Mouse (Mus musculus) myocyte (in vitro differentiated cells): Measurements from ENCODE around the gene Wdr63. TPM values are rescaled to one million over a fixed set of nuclear protein-coding genes. Genes with fewer than 3 reads are reported as not detected.
A peak's percentile ranks its signal among the peaks of the same experiment; 100 is the strongest.

ENCODE experiments used
- H3K27me3 ChIP-seq: one replicate; pipeline ENCODE4 v1.6.1; 2011; ENCODE audit not compliant: control insufficient read depth, insufficient read depth, insufficient read length
- H3K36me3 ChIP-seq: one replicate; pipeline ENCODE4 v1.6.1; 2011; ENCODE audit not compliant: control insufficient read depth, insufficient read depth
- H3K4me2 ChIP-seq: one replicate; pipeline ENCODE4 v1.6.1; 2011; ENCODE audit warnings: low read depth, control low read depth
- H3K4me3 ChIP-seq: one replicate; pipeline ENCODE4 v1.5.1; 2011; ENCODE audit warnings: mild to moderate bottlenecking, control low read depth, moderate library complexity
- H3K79me2 ChIP-seq: one replicate; pipeline ENCODE4 v1.6.1; 2011; ENCODE audit not compliant: control insufficient read depth, insufficient read depth
- H3ac ChIP-seq: one replicate; pipeline ENCODE4 v1.6.1; 2011; ENCODE audit not compliant: control insufficient read depth, insufficient read length
- CEBPB ChIP-seq: IDR thresholded peaks from 2 replicates; pipeline ENCODE4 v1.6.1; 2011; ENCODE audit warnings: mild to moderate bottlenecking, moderate library complexity; ENCODE audit not compliant: poor library complexity, insufficient read depth, severe bottlenecking
- E2F4 ChIP-seq: IDR thresholded peaks from one replicate; pipeline ENCODE4 v1.6.1; 2011; ENCODE audit warnings: mild to moderate bottlenecking, control low read depth, moderate library complexity; ENCODE audit not compliant: insufficient read depth
- MAX ChIP-seq: IDR thresholded peaks from one replicate; pipeline ENCODE4 v1.6.1; 2011; ENCODE audit warnings: low read depth, mild to moderate bottlenecking, control low read depth
- MYOD1 ChIP-seq, 3 experiments: IDR thresholded peaks; one replicate each; pipeline ENCODE4 v1.6.1; 2011; ENCODE audit warnings: control low read depth in 2 of 3, low read depth in 2 of 3, mild to moderate bottlenecking in 2 of 3, moderate library complexity in 1 of 3; ENCODE audit not compliant: insufficient read length in 2 of 3, control insufficient read depth in 1 of 3
- MYOG ChIP-seq, 3 experiments: IDR thresholded peaks; one replicate each; pipeline ENCODE4 v1.6.1; 2011; ENCODE audit warnings: control low read depth in 2 of 3, low read depth in 2 of 3, mild to moderate bottlenecking in 2 of 3; ENCODE audit not compliant: insufficient read length in 2 of 3, control insufficient read depth in 1 of 3, insufficient read depth in 1 of 3
- POLR2A ChIP-seq: IDR thresholded peaks from one replicate; pipeline ENCODE4 v1.6.1; 2011; ENCODE audit warnings: low read depth, mild to moderate bottlenecking, control low read depth, moderate library complexity; ENCODE audit not compliant: insufficient read length
- POLR2AphosphoS2 ChIP-seq: IDR thresholded peaks from one replicate; pipeline ENCODE4 v1.6.1; 2011; ENCODE audit warnings: low read depth, control low read depth; ENCODE audit not compliant: insufficient read length
- REST ChIP-seq: IDR thresholded peaks from one replicate; pipeline ENCODE4 v1.6.1; 2011; ENCODE audit warnings: mild to moderate bottlenecking, control low read depth, moderate library complexity; ENCODE audit not compliant: insufficient read depth, insufficient read length
- SRF ChIP-seq: IDR thresholded peaks from one replicate; pipeline ENCODE4 v1.6.1; 2011; ENCODE audit warnings: low read depth; ENCODE audit not compliant: control insufficient read depth, insufficient read length
- TCF12 ChIP-seq: IDR thresholded peaks from one replicate; pipeline ENCODE4 v1.6.1; 2011; ENCODE audit warnings: mild to moderate bottlenecking, control low read depth; ENCODE audit not compliant: poor library complexity, insufficient read depth, severe bottlenecking
- TCF3 ChIP-seq: IDR thresholded peaks from one replicate; pipeline ENCODE4 v1.6.1; 2011; ENCODE audit warnings: low read depth, control low read depth; ENCODE audit not compliant: insufficient read length
- USF1 ChIP-seq: IDR thresholded peaks from one replicate; pipeline ENCODE4 v1.6.1; 2011; ENCODE audit warnings: low read depth, mild to moderate bottlenecking, control low read depth, moderate library complexity
- polyA plus RNA-seq: library from polyadenylated mRNA; unstranded; fragments of >200 nt; fragmentation: generic; extraction: Trizol; gene quantifications from one replicate; pipeline ENCODE4 v1.2.1, GENCODE M21; 2012; ENCODE audit warnings: missing spikeins

Gene Wdr63
- polyA plus RNA-seq, 1 experiment: 0.10 TPM

GRCm38 (mm10) chr3:146150058-146150400 lies 42.1 kb upstream of the Wdr63 start:
- no peaks in the 10 kb centered on the region for H3K36me3 ChIP-seq
- no peak overlapping the region for H3K4me3 ChIP-seq
- H3K27me3 ChIP-seq: peaks cover 5% of the 10 kb centered on the region
- no peaks in the 10 kb centered on the region for H3K79me2 ChIP-seq
- H3K4me2 ChIP-seq: peak overlapping the region; percentile 64
- H3ac ChIP-seq: no peak overlapping the region
- TF ChIP-seq SRF: no peak
- no peak for TF ChIP-seq CEBPB
- no peak for TF ChIP-seq TCF12
- TF ChIP-seq POLR2AphosphoS2: no peak
- TF ChIP-seq MAX: no peak
- no peak for TF ChIP-seq MYOD1 (IDR thresholded peaks at IDR 0.05; ENCODE audit: control insufficient read depth in 1 of 3, insufficient read length in 2 of 3, low read depth in 2 of 3)
- no peak for TF ChIP-seq REST
- TF ChIP-seq TCF3: no peak
- TF ChIP-seq E2F4: no peak
- TF ChIP-seq POLR2A: no peak
- TF ChIP-seq MYOG (IDR thresholded peaks at IDR 0.05; ENCODE audit: control insufficient read depth in 1 of 3, insufficient read depth in 1 of 3, insufficient read length in 2 of 3, low read depth in 2 of 3): no peak
- no peak for TF ChIP-seq USF1

GRCm38 (mm10) chr3:146149156-146150057 lies 41.5 kb upstream of the Wdr63 start, which contains the start of gene Mcoln2:
Gene Mcoln2 (plus strand): TSS chr3:146149833.
- Histone ChIP-seq H3K4me2 (peak within 1 kb of the TSS; percentile 64), H3K36me3 (no peaks in the 10 kb centered on the region), H3ac (no peak within 1 kb of the TSS), H3K4me3 (no peak within 1 kb of the TSS), H3K79me2 (no peaks in the 10 kb centered on the region), H3K27me3 (peaks cover 5% of the 10 kb centered on the region)
- TF ChIP-seq MAX (no peak), TCF12 (no peak), MYOD1 (IDR thresholded peaks at IDR 0.05; ENCODE audit: control insufficient read depth in 1 of 3, insufficient read length in 2 of 3, low read depth in 2 of 3) (no peak), SRF (no peak), USF1 (no peak), CEBPB (no peak), TCF3 (no peak), POLR2A (no peak), MYOG (IDR thresholded peaks at IDR 0.05; ENCODE audit: control insufficient read depth in 1 of 3, insufficient read depth in 1 of 3, insufficient read length in 2 of 3, low read depth in 2 of 3) (no peak), POLR2AphosphoS2 (no peak), REST (no peak)

GRCm38 (mm10) chr3:146146131-146146530 lies 38.2 kb upstream of the Wdr63 start:
- Histone ChIP-seq H3K79me2 (no peaks in the 10 kb centered on the region), H3K4me3 (no peak overlapping the region), H3K27me3 (peaks cover 5% of the 10 kb centered on the region), H3K36me3 (no peaks in the 10 kb centered on the region), H3K4me2 (no peak overlapping the region), H3ac (no peak overlapping the region)
- TF ChIP-seq E2F4 (no peak), SRF (no peak), POLR2A (no peak), TCF12 (no peak), CEBPB (no peak), MYOG (IDR thresholded peaks at IDR 0.05; ENCODE audit: control insufficient read depth in 1 of 3, insufficient read depth in 1 of 3, insufficient read length in 2 of 3, low read depth in 2 of 3) (no peak), REST (no peak), MYOD1 (IDR thresholded peaks at IDR 0.05; ENCODE audit: control insufficient read depth in 1 of 3, insufficient read length in 2 of 3, low read depth in 2 of 3) (no peak), MAX (no peak), USF1 (no peak)

- no peaks in the 10 kb centered on the region for H3K79me2 ChIP-seq
- H3ac ChIP-seq: no peak overlapping the region
- no peak overlapping the region for H3K4me2 ChIP-seq
- H3K36me3 ChIP-seq: no peaks in the 10 kb centered on the region
- TF ChIP-seq USF1: no peak
- no peak for TF ChIP-seq POLR2A
- no peak for TF ChIP-seq POLR2AphosphoS2
- TF ChIP-seq REST: no peak
- no peak for TF ChIP-seq TCF12
- TF ChIP-seq E2F4: no peak
- no peak for TF ChIP-seq CEBPB
- no peak for TF ChIP-seq TCF3
- TF ChIP-seq MAX: no peak
- TF ChIP-seq MYOD1 (IDR thresholded peaks at IDR 0.05; ENCODE audit: control insufficient read depth in 1 of 3, insufficient read length in 2 of 3, low read depth in 2 of 3): no peak
- TF ChIP-seq MYOG (IDR thresholded peaks at IDR 0.05; ENCODE audit: control insufficient read depth in 1 of 3, insufficient read depth in 1 of 3, insufficient read length in 2 of 3, low read depth in 2 of 3): no peak
- no peak for TF ChIP-seq SRF
- H3K27me3 ChIP-seq: peaks cover 5% of the 10 kb centered on the region
- no peak overlapping the region for H3K4me3 ChIP-seq
These were observed 37.6 kb upstream of the Wdr63 start for GRCm38 (mm10) chr3:146145501-146145900.
